Mouse (Mus musculus): ENCODE measurements around the gene Moap1. TPM values are rescaled to one million over a fixed set of nuclear protein-coding genes. Genes with fewer than 3 reads are reported as not detected.
A peak's percentile ranks its signal among the peaks of the same experiment; 100 is the strongest.

Moap1 gene
- polyA plus RNA-seq (2014; fragmentation: Nextera tagmentation; extraction: Ambion mirVana): 40.8 and 41.4 TPM in 2 replicates

GRCm38 (mm10) chr12:102743589-102744574, at the start of gene Moap1, which contains the start of gene Tmem251:
Gene Moap1, minus strand, starts transcription at chr12:102743661.
Gene Tmem251, plus strand, starts transcription at chr12:102743762.
- Histone ChIP-seq H3K9me3 (ENCODE audit: control insufficient read depth, low read length) (no peaks in the 10 kb centered on the region), H3K4me1 (ENCODE audit: control insufficient read depth, insufficient read depth, low read length) (peaks cover 16% of the 10 kb centered on the region), H3K27ac (ENCODE audit: low read depth, low read length) (peak within 1 kb of the TSS; percentile 78), H3K4me2 (peak within 1 kb of the TSS; percentile 88), H3K36me3 (ENCODE audit: control insufficient read depth, insufficient read depth, low read length) (peaks cover 7% of the 10 kb centered on the region; the same call in 1 of the 2 replicates), H3K4me3 (ENCODE audit: low read depth, low read length) (peak within 1 kb of the TSS; percentile 83), H3K27me3 (ENCODE audit: control insufficient read depth, insufficient read depth, low read length) (no peaks in the 10 kb centered on the region), H3K9ac (ENCODE audit: low read length) (peak within 1 kb of the TSS; percentile 80)
- peak; percentile 99 for DNase-seq (ENCODE audit: low spot score, missing footprints)
- under 1% methylated on average over 60 of the region's 63 CpGs for WGBS
- ATAC-seq (ENCODE audit: low FRiP score): peak; percentile 98

- Histone ChIP-seq H3K9me3 (ENCODE audit: control insufficient read depth, low read length) (no peaks in the 10 kb centered on the region), H3K27ac (ENCODE audit: low read depth, low read length) (no peak overlapping the region), H3K36me3 (ENCODE audit: control insufficient read depth, insufficient read depth, low read length) (peaks cover 16% of the 10 kb centered on the region), H3K4me3 (ENCODE audit: low read depth, low read length) (no peak overlapping the region), H3K4me1 (ENCODE audit: control insufficient read depth, insufficient read depth, low read length) (no peaks in the 10 kb centered on the region), H3K27me3 (ENCODE audit: control insufficient read depth, insufficient read depth, low read length) (no peaks in the 10 kb centered on the region), H3K9ac (ENCODE audit: low read length) (no peak overlapping the region), H3K4me2 (no peak overlapping the region)
- no peak for DNase-seq (ENCODE audit: low spot score, missing footprints)
- 90% methylated on average over 7 of the region's 7 CpGs for WGBS
- ATAC-seq (ENCODE audit: low FRiP score): no peak
These were observed 44.5 kb upstream of the Moap1 start for GRCm38 (mm10) chr12:102787927-102788326.

GRCm38 (mm10) chr12:102785593-102785985, 42.1 kb upstream of the Moap1 start:
- no peak overlapping the region for H3K4me2 ChIP-seq
- WGBS: 90% methylated on average over 5 of the region's 5 CpGs
- ATAC-seq (ENCODE audit: low FRiP score) (no peak), DNase-seq (ENCODE audit: low spot score, missing footprints) (no peak)
- no peaks in the 10 kb centered on the region for H3K9me3 ChIP-seq (ENCODE audit: control insufficient read depth, low read length)
- no peaks in the 10 kb centered on the region for H3K27me3 ChIP-seq (ENCODE audit: control insufficient read depth, insufficient read depth, low read length)
- H3K4me3 ChIP-seq (ENCODE audit: low read depth, low read length): no peak overlapping the region
- peaks cover 13% of the 10 kb centered on the region for H3K36me3 ChIP-seq (ENCODE audit: control insufficient read depth, insufficient read depth, low read length)
- H3K9ac ChIP-seq (ENCODE audit: low read length): no peak overlapping the region
- H3K27ac ChIP-seq (ENCODE audit: low read depth, low read length): no peak overlapping the region
- H3K4me1 ChIP-seq (ENCODE audit: control insufficient read depth, insufficient read depth, low read length): no peaks in the 10 kb centered on the region

GRCm38 (mm10) chr12:102784899-102785592, 41.6 kb upstream of the Moap1 start:
- Histone ChIP-seq H3K27me3 (ENCODE audit: control insufficient read depth, insufficient read depth, low read length) (no peaks in the 10 kb centered on the region), H3K9me3 (ENCODE audit: control insufficient read depth, low read length) (no peaks in the 10 kb centered on the region), H3K4me1 (ENCODE audit: control insufficient read depth, insufficient read depth, low read length) (no peaks in the 10 kb centered on the region), H3K36me3 (ENCODE audit: control insufficient read depth, insufficient read depth, low read length) (peaks cover 10% of the 10 kb centered on the region), H3K4me2 (no peak overlapping the region), H3K9ac (ENCODE audit: low read length) (no peak overlapping the region), H3K27ac (ENCODE audit: low read depth, low read length) (no peak overlapping the region), H3K4me3 (ENCODE audit: low read depth, low read length) (no peak overlapping the region)
- 92% methylated on average over 19 of the region's 19 CpGs for WGBS
- DNase-seq (ENCODE audit: low spot score, missing footprints) (no peak), ATAC-seq (ENCODE audit: low FRiP score) (no peak)

GRCm38 (mm10) chr12:102782841-102783240, 39.4 kb upstream of the Moap1 start:
- 96% methylated on average over 5 of the region's 5 CpGs for WGBS

DNA sequence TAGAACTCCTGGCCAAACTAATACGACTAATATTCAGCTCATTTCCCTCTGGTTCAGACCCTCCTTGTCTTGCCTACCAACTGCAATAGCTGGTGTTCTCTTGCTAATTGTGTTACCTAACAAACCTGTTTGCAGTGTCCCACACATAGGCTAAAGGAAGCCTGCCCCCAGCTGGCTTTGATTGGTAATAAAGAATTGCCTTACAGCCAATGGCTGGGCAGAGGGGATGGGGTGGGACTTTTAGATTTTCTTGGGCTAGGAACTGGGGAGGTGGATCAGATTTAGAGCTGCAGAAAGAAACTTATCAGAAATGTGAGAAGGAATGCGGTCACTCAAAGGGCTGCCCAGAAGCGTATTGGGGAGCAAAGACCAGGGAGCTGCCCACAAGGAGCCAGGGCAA, 36.0 kb upstream of the Moap1 start:
- ATAC-seq (ENCODE audit: low FRiP score): no peak
- Histone ChIP-seq H3K9ac (ENCODE audit: low read length) (no peak overlapping the region), H3K36me3 (ENCODE audit: control insufficient read depth, insufficient read depth, low read length) (peaks cover 7% of the 10 kb centered on the region; the same call in 1 of the 2 replicates), H3K4me1 (ENCODE audit: control insufficient read depth, insufficient read depth, low read length) (no peaks in the 10 kb centered on the region), H3K27me3 (ENCODE audit: control insufficient read depth, insufficient read depth, low read length) (no peaks in the 10 kb centered on the region), H3K9me3 (ENCODE audit: control insufficient read depth, low read length) (no peaks in the 10 kb centered on the region), H3K4me3 (ENCODE audit: low read depth, low read length) (no peak overlapping the region), H3K4me2 (no peak overlapping the region), H3K27ac (ENCODE audit: low read depth, low read length) (no peak overlapping the region)
- no peak for DNase-seq (ENCODE audit: low spot score, missing footprints)
- 48% methylated on average over 3 of the region's 3 CpGs for WGBS

More at GRCm38 (mm10) chr12:102782841-102783240, 39.4 kb upstream of the Moap1 start:
- Histone ChIP-seq H3K27ac (ENCODE audit: low read depth, low read length) (no peak overlapping the region), H3K9me3 (ENCODE audit: control insufficient read depth, low read length) (no peaks in the 10 kb centered on the region), H3K4me2 (no peak overlapping the region), H3K4me3 (ENCODE audit: low read depth, low read length) (no peak overlapping the region), H3K27me3 (ENCODE audit: control insufficient read depth, insufficient read depth, low read length) (no peaks in the 10 kb centered on the region), H3K4me1 (ENCODE audit: control insufficient read depth, insufficient read depth, low read length) (no peaks in the 10 kb centered on the region), H3K36me3 (ENCODE audit: control insufficient read depth, insufficient read depth, low read length) (peaks cover 11% of the 10 kb centered on the region), H3K9ac (ENCODE audit: low read length) (no peak overlapping the region)
- ATAC-seq (ENCODE audit: low FRiP score) (no peak), DNase-seq (ENCODE audit: low spot score, missing footprints) (no peak)

- peaks cover 7% of the 10 kb centered on the region; the same call in 1 of the 2 replicates for H3K36me3 ChIP-seq (ENCODE audit: control insufficient read depth, insufficient read depth, low read length)
- H3K9me3 ChIP-seq (ENCODE audit: control insufficient read depth, low read length): no peaks in the 10 kb centered on the region
- 77% methylated on average over 5 of the region's 5 CpGs for WGBS
- H3K4me3 ChIP-seq (ENCODE audit: low read depth, low read length): no peak overlapping the region
- no peak overlapping the region for H3K4me2 ChIP-seq
- DNase-seq (ENCODE audit: low spot score, missing footprints): no peak
- no peak overlapping the region for H3K9ac ChIP-seq (ENCODE audit: low read length)
- no peak overlapping the region for H3K27ac ChIP-seq (ENCODE audit: low read depth, low read length)
- no peaks in the 10 kb centered on the region for H3K4me1 ChIP-seq (ENCODE audit: control insufficient read depth, insufficient read depth, low read length)
- no peaks in the 10 kb centered on the region for H3K27me3 ChIP-seq (ENCODE audit: control insufficient read depth, insufficient read depth, low read length)
- no peak for ATAC-seq (ENCODE audit: low FRiP score)
These were observed 34.7 kb upstream of the Moap1 start for GRCm38 (mm10) chr12:102778151-102778550.

DNA sequence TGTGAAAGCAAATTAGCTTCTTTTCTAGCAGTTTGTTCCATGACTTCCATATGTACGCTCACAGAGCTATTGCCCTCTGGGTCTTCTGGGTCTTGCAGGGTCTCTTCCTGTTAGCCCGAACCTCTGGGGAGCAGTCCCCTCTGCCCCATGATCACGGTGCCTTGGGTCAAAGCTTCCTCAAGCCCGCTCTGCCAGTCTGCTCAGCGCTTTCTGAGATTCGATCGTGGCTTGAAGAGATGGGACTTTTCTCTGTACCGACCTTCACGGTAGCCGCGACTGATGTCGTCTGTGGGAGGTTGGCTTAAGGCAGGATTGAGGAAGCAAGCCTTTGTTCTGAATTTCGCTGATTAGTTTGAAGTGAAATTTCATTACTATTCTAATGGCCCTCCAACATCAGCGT, 32.6 kb upstream of the Moap1 start:
- Histone ChIP-seq H3K27me3 (ENCODE audit: control insufficient read depth, insufficient read depth, low read length) (no peaks in the 10 kb centered on the region), H3K36me3 (ENCODE audit: control insufficient read depth, insufficient read depth, low read length) (peaks cover 16% of the 10 kb centered on the region), H3K9ac (ENCODE audit: low read length) (no peak overlapping the region), H3K4me2 (no peak overlapping the region), H3K27ac (ENCODE audit: low read depth, low read length) (no peak overlapping the region), H3K4me1 (ENCODE audit: control insufficient read depth, insufficient read depth, low read length) (no peaks in the 10 kb centered on the region), H3K9me3 (ENCODE audit: control insufficient read depth, low read length) (no peaks in the 10 kb centered on the region), H3K4me3 (ENCODE audit: low read depth, low read length) (no peak overlapping the region)
- DNase-seq (ENCODE audit: low spot score, missing footprints): no peak
- 95% methylated on average over 14 of the region's 14 CpGs for WGBS
- no peak for ATAC-seq (ENCODE audit: low FRiP score)

DNA sequence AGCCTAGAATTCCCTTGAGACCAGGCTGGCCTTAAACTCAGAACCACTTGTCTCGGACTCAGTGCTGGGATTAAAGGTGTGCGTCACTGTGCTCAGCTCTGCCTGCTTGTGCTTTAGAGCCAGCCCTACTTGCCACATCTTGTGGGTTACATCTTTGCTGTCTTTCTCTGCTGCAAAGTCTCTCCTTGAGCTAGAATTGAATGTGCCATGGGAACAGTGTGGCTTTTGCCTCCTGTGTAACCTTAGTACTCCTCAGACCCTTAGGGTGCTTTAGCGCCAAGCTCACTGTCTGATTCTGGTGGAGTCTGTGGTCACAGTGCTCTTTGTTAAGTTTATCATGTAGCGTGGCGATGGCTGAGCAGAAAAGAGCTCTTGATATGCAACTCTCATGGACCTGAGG, 29.2 kb upstream of the Moap1 start:
- H3K4me1 ChIP-seq (ENCODE audit: control insufficient read depth, insufficient read depth, low read length): no peaks in the 10 kb centered on the region
- DNase-seq (ENCODE audit: low spot score, missing footprints) (no peak), ATAC-seq (ENCODE audit: low FRiP score) (no peak)
- H3K27ac ChIP-seq (ENCODE audit: low read depth, low read length): no peak overlapping the region
- H3K9me3 ChIP-seq (ENCODE audit: control insufficient read depth, low read length): no peaks in the 10 kb centered on the region
- H3K4me2 ChIP-seq: no peak overlapping the region
- H3K27me3 ChIP-seq (ENCODE audit: control insufficient read depth, insufficient read depth, low read length): no peaks in the 10 kb centered on the region
- no peak overlapping the region for H3K9ac ChIP-seq (ENCODE audit: low read length)
- H3K36me3 ChIP-seq (ENCODE audit: control insufficient read depth, insufficient read depth, low read length): peaks cover 28% of the 10 kb centered on the region
- H3K4me3 ChIP-seq (ENCODE audit: low read depth, low read length): no peak overlapping the region
- 93% methylated on average over 5 of the region's 5 CpGs for WGBS
